Mouse (Mus musculus) forebrain, embryonic 16.5 days (tissue): ENCODE results near the gene Trim9. TPM values are rescaled to one million over a fixed set of nuclear protein-coding genes. Genes with fewer than 3 reads are reported as not detected.

Source experiments
- ATAC-seq: fragments of 200-750 bp; cut with Nextera tagmentation; 2 replicates; pipeline ENCODE4 v1.8.0; 2017; ENCODE audit warnings: mild to moderate bottlenecking, moderate library complexity
- H3K27ac ChIP-seq: fragments of 300-500 bp; sonication (generic); 2 replicates; pipeline ENCODE4 v1.5.1; 2014; ENCODE audit warnings: low read length, control low read depth
- H3K27me3 ChIP-seq: fragments of 300-500 bp; sonication (generic); replicated peaks from 2 replicates; pipeline ENCODE4 v1.6.1; 2014; ENCODE audit warnings: low read length; ENCODE audit not compliant: control insufficient read depth, insufficient read depth
- H3K36me3 ChIP-seq: fragments of 300-500 bp; sonication (generic); 2 replicates; pipeline ENCODE4 v1.6.1; 2014; ENCODE audit not compliant: control insufficient read depth, insufficient read depth
- H3K4me1 ChIP-seq: fragments of 300-500 bp; sonication (generic); replicated peaks from 2 replicates; pipeline ENCODE4 v1.6.1; 2014; ENCODE audit warnings: low read length; ENCODE audit not compliant: control insufficient read depth, insufficient read depth
- H3K4me2 ChIP-seq: fragments of 300-500 bp; sonication (generic); 2 replicates; pipeline ENCODE4 v1.6.1; 2014; ENCODE audit warnings: mild to moderate bottlenecking, low read length, control low read depth
- H3K4me3 ChIP-seq: fragments of 300-500 bp; sonication (generic); replicated peaks from 2 replicates; pipeline ENCODE4 v1.5.1; 2014; ENCODE audit warnings: mild to moderate bottlenecking, low read length, control low read depth
- H3K9ac ChIP-seq: fragments of 300-500 bp; sonication (generic); replicated peaks from 2 replicates; pipeline ENCODE4 v1.6.1; 2014; ENCODE audit warnings: low read depth, low read length, control low read depth
- H3K9me3 ChIP-seq: fragments of 300-500 bp; sonication (generic); 2 replicates; pipeline ENCODE4 v1.6.1; 2016; ENCODE audit warnings: low read length; ENCODE audit not compliant: control insufficient read depth
- WGBS: fragments of 180-500 bp; shearing (Covaris S2); extraction: QIAGEN DNeasy Blood & Tissue Kit; methylation state at CpG from one replicate; pipeline ENCODE4 v1.1.7; 2014; 5-methylcytosine and 5-hydroxymethylcytosine counted together
- polyA plus RNA-seq: library from polyadenylated mRNA; unstranded; fragments of >200 nt; fragmentation: Nextera tagmentation; extraction: Ambion mirVana; gene quantifications from 2 replicates; pipeline ENCODE4 v1.2.1, GENCODE M21; 2015

Gene Trim9
- polyA plus RNA-seq, 1 experiment from 2014 or later: 60.8 TPM

DNA sequence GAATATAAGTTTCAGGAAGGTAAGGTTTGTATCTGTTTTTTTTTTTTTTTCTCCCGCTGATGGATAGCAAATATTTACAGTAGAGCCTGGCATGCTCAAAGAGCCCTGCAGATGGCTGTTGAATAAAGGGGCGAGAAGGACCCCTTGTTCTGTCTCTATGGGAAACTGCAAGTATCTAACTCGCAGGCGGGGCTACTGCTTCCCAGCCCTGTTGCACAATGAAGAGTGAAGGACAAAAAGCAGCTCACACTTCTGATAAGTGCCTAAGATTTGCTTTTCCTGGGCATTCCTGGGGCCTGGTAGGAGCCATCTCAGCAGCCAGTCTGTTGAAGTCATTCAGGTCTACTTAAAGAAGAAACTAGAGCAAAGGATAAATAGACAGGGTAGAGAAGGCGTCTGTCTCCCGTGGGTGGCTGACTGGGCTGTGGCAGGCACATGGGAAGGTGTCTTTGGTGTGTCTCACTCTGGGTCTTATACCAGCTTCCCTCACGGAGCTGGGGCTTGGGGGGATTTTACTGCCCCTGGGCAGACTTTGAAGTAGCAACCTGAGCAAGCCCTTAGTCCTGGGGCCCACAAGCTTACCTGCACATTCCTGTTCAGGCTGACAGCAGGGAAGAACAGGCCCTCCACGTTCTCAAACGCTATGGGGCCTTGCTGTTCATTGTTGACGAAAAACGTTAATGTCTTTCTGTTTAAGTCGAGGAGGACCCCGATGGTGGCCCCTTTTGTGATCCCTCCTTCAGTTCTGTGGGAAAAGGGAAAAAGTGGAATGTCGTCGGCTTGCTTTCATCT is 99.5 kb downstream of the Trim9 start:
- Histone ChIP-seq H3K4me3 (no peak overlapping the region), H3K4me1 (0 out of 2 replicates have a peak, but pooled peaks cover 11% of the 10 kb centered on the region), H3K27me3 (no peaks in the 10 kb centered on the region), H3K9me3 (no peaks in the 10 kb centered on the region), H3K27ac (no peak overlapping the region), H3K9ac (no peak overlapping the region), H3K36me3 (no peaks in the 10 kb centered on the region), H3K4me2 (no peak overlapping the region)
- WGBS: 23% methylated on average over 15 of the region's 15 CpGs
- ATAC-seq: peak; percentile 74

DNA sequence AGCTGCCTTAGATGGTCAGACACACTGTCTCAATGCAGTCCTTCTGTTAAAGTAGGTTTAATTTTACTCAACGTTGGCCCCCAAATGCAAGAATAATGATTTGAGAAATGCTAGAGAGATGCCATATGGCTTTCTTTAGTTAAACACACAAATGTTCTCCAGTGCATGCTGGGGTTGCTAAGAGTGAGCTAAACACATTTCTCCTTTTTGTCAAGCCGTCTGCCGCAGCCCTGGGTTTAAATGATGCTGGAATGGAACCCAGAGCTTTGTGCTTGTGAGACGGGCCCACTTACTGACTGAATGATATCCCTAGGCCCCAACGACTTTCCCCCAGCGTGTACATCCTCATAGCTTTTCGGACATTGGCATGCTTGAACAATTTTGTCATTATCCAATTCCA is 104.9 kb downstream of the Trim9 start:
- peak overlapping the region; percentile 53 for H3K27ac ChIP-seq
- H3K9me3 ChIP-seq: no peaks in the 10 kb centered on the region
- no peak overlapping the region for H3K9ac ChIP-seq
- WGBS: 59% methylated on average over 7 of the region's 7 CpGs
- H3K4me3 ChIP-seq: no peak overlapping the region
- no peaks in the 10 kb centered on the region for H3K36me3 ChIP-seq
- H3K4me2 ChIP-seq: no peak overlapping the region
- H3K4me1 ChIP-seq: peaks cover 19% of the 10 kb centered on the region
- no peaks in the 10 kb centered on the region for H3K27me3 ChIP-seq
- peak; percentile 47; the same call in 1 of the 2 replicates for ATAC-seq

DNA sequence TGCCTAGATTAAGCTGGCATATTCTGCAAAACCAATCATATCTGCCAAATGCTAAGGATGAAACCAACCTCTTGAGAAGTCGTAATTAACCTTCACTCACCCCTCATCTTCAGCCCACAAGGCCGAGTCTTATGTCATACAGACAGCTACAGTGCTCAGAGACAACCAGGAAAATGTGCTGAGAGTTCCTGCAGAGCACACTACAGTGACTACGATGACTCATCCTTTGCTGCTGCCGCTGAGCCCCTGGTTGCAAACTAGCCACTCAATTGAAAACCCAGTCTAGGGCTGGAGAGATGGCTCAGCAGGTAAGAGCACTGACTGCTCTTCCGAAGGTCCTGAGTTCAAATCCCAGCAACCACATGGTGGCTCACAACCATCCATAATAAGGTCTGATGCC is 107.7 kb downstream of the Trim9 start:
- ATAC-seq: no peak
- no peak overlapping the region for H3K9ac ChIP-seq

DNA sequence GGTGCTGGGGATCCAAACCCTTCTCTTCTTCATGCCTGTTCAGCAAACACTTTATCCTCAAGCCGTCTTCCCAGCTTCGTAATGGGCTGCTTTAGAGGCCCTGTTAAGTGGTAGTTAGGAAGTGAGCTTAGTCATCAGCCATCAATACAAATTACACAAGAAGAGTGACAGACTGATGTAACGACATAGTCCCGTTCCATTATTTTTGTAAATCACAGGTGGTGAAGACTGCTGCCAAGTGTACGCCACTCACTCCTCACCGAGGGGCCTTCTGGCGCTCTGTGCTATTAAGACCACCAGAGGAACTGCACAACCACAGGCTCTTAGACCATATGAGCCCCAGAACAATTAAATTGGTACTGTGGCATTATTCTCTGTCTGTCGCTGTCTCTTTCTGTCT is 108.8 kb downstream of the Trim9 start:
- ATAC-seq: peak; percentile 75
- no peaks in the 10 kb centered on the region for H3K27me3 ChIP-seq
- H3K4me3 ChIP-seq: no peak overlapping the region
- H3K9me3 ChIP-seq: no peaks in the 10 kb centered on the region
- 18% methylated on average over 8 of the region's 8 CpGs for WGBS
- H3K4me2 ChIP-seq: no peak overlapping the region
- peaks cover 24% of the 10 kb centered on the region for H3K4me1 ChIP-seq
- no peaks in the 10 kb centered on the region for H3K36me3 ChIP-seq
- peak overlapping the region; percentile 66 for H3K27ac ChIP-seq
- no peak overlapping the region for H3K9ac ChIP-seq

More for the DNA sequence above, 107.7 kb downstream of the Trim9 start:
- Histone ChIP-seq H3K27me3 (no peaks in the 10 kb centered on the region), H3K4me1 (peaks cover 23% of the 10 kb centered on the region), H3K27ac (no peak overlapping the region), H3K36me3 (no peaks in the 10 kb centered on the region), H3K9me3 (no peaks in the 10 kb centered on the region), H3K4me3 (no peak overlapping the region), H3K4me2 (no peak overlapping the region)
- WGBS: 79% methylated on average over 5 of the region's 5 CpGs

DNA sequence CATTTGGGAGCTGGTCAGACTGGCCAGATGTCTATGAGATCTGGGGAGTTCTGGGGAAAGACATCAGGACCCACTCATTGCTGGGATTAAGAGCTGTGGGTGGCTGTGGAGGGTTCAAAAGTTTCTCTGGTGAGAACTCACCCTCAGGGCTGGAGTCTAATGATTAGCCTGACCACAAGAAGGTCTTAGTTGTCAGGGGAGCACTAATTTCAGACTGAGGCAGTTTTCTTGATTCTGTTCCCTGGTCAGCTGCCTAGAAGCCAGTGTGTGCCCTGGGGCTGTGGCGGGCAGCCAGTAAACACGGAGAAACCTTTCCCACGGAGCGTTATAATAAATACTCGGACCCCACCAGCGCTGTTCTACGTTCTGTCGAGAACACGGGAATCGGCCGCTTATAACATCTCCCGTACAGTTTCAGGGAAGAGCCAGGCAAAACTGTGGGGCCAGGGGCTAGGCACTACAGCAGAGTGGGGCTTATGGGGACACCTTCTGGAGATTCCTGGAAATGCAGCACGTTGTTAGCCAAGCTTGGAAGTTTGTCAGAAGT is 112.4 kb downstream of the Trim9 start:
- Histone ChIP-seq H3K27ac (peak overlapping the region; percentile 33), H3K9ac (peak overlapping the region; percentile 59), H3K36me3 (no peaks in the 10 kb centered on the region), H3K4me2 (peak overlapping the region; percentile 71), H3K27me3 (no peaks in the 10 kb centered on the region), H3K4me3 (peak overlapping the region; percentile 39), H3K9me3 (no peaks in the 10 kb centered on the region), H3K4me1 (peaks cover 12% of the 10 kb centered on the region)
- peak; percentile 78 for ATAC-seq
- 3% methylated on average over 13 of the region's 13 CpGs for WGBS

DNA sequence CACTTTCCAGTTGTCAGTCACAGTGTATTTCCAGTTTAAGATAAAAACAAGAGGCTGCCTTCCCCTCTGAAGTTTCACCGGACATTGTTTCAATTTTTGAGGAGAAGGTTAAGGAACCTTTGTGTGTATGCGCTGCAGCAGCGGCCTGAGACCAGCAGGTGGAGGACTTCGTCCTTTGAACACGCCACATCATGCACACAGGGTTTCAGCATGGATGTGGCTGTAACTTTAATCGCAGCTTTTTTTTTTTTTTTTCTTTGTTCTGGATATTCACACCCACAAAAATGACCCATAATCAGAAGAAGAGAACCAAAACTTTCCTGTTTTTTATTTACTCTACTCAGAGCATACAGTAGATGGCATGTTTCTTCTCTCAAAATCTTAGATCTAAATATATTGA is 113.0 kb downstream of the Trim9 start:
- Histone ChIP-seq H3K4me3 (no peak overlapping the region), H3K9ac (no peak overlapping the region), H3K4me1 (peaks cover 12% of the 10 kb centered on the region), H3K36me3 (no peaks in the 10 kb centered on the region), H3K9me3 (no peaks in the 10 kb centered on the region), H3K27me3 (no peaks in the 10 kb centered on the region), H3K4me2 (no peak overlapping the region), H3K27ac (no peak overlapping the region)
- peak; percentile 76 for ATAC-seq
- WGBS: 3% methylated on average over 6 of the region's 6 CpGs

DNA sequence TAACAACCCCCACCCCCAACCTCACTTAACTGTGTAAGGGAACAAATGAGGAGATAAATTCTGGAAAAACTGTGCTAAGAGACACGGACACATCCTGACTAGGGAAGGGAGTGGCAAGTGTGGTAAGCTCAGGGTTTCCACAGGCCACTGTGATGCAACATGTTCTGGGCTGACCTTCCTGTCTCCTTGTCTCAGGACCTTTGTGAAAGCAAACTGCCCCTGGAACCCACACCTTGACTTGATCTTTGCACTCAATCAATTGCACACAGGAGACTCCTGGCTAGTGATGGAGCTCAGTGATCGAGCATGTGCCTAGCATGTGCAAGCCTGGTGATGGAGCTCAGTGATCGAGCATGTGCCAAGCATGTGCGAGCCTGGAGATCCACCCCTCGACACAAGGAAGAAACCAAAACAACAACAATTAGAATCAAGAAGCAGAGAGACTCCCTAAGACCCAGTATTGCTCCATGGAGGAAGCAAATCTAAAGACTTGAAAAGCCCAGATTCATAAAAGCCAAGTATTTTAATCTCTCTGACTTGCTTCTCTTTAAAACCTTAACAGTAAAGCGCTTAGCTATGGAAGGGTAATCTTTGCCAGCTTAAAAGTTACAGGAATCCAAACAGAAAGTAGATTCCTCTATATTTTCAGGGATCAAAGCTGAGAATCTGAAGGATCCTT is 113.6 kb downstream of the Trim9 start:
- Histone ChIP-seq H3K4me3 (no peak overlapping the region), H3K27me3 (no peaks in the 10 kb centered on the region), H3K36me3 (no peaks in the 10 kb centered on the region), H3K4me1 (peaks cover 7% of the 10 kb centered on the region), H3K9me3 (no peaks in the 10 kb centered on the region), H3K9ac (no peak overlapping the region), H3K27ac (no peak overlapping the region), H3K4me2 (no peak overlapping the region)
- ATAC-seq: no peak
- 85% methylated on average over 6 of the region's 6 CpGs for WGBS

DNA sequence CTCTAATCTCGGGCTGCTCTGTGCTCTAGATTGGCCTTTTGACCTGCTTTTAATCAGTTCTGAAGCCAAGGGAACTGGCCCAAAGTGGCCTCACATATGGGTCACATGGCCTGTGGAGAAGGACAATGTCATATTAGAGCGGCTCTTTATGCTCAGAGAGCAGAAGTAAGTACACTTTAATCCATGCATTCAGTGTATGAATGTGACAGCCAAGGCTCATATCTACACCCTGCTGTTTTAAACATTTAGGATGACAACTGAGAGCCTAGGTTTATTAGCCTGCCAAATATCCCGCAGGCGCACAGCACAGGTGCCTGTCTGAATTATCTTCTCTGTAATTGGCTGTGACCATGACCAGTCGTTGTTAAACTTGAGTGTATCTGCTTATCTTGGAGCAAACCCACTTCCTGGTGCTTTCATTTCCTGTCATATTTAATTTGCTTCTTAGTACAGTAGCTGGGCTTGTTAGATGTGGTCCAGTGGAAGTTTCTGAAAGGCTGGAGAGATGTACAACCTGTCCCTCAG is 115.3 kb downstream of the Trim9 start:
- 19% methylated on average over 5 of the region's 5 CpGs for WGBS
- Histone ChIP-seq H3K27ac (no peak overlapping the region), H3K4me3 (no peak overlapping the region), H3K4me2 (no peak overlapping the region), H3K9ac (no peak overlapping the region; the same call in 1 of the 2 replicates), H3K4me1 (peaks cover 12% of the 10 kb centered on the region), H3K36me3 (no peaks in the 10 kb centered on the region), H3K9me3 (no peaks in the 10 kb centered on the region), H3K27me3 (no peaks in the 10 kb centered on the region)
- no peak for ATAC-seq

DNA sequence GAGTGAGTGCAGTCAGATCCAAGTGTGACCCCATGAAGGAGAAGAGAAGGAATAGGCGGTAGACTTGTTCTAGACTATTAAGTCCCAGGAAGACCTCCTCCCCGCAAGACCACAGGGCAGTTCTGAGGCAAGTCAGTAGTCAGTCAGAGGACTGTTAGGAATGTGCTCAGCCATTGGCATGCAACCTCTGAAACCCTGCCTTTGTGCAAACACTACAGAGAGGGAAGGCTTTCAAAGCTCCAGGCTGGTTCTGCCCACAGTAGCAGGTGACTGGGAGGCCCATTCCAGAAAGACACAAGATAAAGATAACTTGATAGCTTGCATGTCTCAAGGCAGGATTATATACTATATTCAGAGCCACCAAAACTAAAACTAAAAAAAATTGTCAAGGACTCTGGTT is 116.1 kb downstream of the Trim9 start, which contains the start of gene Pygl:
Pygl (minus strand) TSS at position 195 of the 400 bp plus-strand sequence.
- Histone ChIP-seq H3K27ac (no peak within 1 kb of the TSS), H3K27me3 (no peaks in the 10 kb centered on the region), H3K4me3 (no peak within 1 kb of the TSS), H3K36me3 (no peaks in the 10 kb centered on the region), H3K4me2 (no peak within 1 kb of the TSS), H3K9me3 (no peaks in the 10 kb centered on the region), H3K4me1 (peaks cover 14% of the 10 kb centered on the region), H3K9ac (no peak within 1 kb of the TSS; the same call in 1 of the 2 replicates)
- ATAC-seq: no peak
- WGBS: 91% methylated on average over 2 of the region's 2 CpGs
